Mouse (Mus musculus) brain, embryonic 18.5 days (tissue): ENCODE measurements around the gene Cyren.

Experiments
- DNase-seq: peaks from one replicate; pipeline ENCODE4 v3.0.0-alpha.2; 2012; ENCODE audit warnings: low read depth, low spot score

Cyren gene

DNA sequence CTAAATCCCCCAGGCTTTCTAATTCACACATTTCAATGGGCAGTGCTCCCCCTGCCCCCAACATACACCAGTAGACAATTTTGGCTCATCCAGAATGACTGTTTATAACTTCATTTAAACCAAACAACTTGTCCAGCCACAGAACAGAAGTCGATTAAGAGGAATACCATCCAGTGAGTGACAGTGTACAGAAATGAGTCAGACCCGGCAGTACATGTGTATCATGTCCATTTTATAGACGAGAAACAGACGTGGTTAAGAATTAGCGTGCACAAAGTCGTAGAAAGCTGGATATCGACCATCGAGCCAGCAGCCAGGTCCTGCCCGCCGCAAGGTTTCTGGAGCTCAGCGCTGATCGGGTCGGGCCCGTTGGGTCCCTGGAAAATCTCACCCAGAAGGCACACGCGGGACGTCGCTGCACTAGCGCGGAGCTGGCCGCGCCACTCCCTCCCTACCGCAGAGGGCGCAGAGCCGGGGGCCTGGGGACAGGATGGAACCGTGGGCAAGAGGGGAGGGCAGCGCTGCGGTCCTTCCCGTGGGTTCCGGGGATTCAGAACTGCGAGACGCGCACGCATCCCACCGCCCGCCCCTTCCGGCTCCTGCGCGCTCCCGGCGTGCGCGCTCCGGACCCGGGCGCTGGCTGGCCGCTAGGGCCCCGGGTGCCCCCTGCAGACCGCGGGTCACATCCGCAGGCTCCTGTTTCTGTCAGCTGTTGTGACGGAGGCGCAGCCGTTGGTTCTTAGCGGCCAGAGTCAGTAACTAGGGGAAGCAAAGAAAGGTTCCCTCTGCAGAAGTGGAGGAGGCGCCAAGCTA is at the start of gene Cyren:
Cyren (minus strand) TSS at position 552 of the 813 bp plus-strand sequence.
- DNase-seq, result peak; percentile 74

DNA sequence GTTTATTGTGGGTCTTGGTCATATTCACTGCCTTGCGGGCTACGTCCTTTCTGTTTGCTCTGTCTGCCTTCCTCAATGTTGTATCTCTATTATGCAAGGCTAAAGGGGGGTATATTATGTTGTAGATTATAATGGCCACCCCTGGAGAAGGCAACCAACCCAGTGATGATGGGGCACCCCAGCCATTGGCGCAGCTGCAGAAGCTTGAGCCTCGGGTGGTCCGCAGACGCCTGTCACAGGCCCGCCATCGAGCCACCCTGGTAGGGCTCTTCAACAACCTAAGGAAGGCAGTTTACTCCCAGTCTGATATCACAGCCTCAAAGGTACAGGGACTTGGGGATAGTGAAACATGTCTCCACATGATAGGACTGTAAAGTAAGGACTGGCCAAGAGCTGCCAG is 49.7 kb upstream of the Cyren start:
- no peak for DNase-seq

DNA sequence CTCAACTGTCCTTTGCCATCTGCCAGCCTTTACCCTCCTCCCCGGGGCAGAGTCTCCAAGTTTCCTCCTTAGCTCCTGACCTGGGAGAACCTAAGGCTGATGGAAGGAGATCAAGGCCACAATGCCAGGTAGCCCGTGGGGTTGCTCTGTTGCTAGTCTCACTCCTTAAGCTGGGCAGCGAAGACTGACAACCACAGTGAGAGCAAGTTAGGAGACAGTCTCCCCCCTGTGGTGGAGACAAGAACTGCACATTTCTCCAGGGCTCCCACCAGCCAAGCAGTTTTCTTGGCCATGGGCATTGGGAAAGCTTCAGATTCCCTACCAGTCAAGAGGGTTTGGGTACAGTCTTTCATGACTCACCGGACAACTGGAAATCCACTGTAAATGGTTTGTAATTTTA is 49.3 kb upstream of the Cyren start:
- no peak for DNase-seq

DNA sequence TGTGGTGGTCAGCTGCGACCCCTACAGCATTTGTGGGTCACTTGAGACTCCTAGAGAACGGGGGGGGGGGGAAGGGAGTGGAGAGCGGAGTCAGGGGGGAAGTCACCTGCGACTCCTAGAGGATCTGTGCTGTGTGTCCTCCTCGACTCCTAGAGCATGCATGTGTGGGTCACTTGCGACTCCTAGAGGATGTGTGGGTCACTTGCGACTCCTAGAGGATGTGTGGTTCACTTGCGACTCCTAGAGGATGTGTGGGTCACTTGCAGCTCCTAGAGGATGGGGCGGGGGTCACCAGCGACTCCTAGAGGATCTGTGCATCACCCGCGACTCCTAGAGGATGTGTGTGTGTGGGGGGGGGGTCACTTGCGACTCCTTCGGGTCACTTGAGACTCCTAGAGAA is 44.1 kb upstream of the Cyren start:
- DNase-seq, result no peak

DNA sequence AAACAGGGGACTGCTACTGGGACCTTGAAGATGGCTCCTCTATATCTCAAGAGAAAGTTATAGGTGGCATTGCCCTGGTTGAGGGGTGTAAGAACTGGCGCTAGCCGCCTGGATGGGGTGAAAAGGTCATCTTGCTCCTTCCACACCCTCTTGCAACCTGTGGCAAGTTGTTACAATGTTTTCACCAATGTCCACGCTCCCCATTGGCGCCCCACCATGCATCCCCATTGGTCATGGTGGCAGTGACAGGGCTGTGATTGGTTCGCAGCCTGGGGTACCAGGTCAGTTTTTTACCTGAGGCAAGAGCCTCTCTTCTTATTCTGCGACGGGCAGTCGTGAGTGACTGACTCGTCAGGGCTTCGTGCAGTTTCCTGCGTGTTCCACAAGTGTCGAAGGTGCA is 42.8 kb upstream of the Cyren start:
- DNase-seq, result no peak

DNA sequence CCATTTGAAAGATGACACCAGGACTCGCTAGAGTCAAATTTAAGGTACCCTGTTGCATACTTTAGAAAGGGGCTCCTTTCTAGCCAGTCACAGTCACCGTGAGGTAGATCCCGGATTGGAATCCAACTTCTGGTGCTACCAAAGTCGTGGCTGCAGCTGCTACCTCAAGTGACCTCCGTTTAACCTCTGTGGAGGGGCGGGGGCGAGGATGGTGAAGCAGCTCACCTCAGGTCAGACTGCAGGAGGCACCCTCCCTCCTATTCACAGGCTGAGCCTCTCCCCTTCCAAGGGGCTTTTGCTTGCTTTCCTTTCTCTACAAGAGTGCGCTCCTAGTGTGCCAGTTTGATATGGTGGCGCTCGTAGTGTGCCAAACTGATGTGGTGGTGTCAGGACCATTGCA is 42.1 kb upstream of the Cyren start, which contains the start of gene Stra8:
Stra8 (plus strand) TSS at position 208 of the 400 bp plus-strand sequence.
- DNase-seq, result no peak

DNA sequence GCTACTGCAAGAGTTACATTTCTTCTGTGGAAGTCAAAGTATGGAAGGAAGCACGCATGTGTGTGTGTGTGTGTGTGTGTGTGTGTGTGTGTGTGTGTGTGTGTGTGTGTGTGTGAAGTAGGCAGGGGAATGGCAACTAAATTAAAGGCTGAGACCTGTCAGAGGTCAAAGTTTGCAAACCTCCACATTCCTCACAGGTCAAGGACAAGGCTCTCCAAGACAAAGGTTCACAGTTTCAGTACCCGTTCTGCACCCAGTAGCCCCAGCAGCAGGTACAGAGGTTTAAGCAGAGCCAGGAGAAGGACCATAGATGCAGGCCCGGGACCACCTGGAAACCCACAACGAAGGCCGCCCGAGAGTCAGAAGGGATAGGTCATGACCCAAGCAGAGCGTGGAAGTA is 41.3 kb upstream of the Cyren start:
- no peak for DNase-seq

DNA sequence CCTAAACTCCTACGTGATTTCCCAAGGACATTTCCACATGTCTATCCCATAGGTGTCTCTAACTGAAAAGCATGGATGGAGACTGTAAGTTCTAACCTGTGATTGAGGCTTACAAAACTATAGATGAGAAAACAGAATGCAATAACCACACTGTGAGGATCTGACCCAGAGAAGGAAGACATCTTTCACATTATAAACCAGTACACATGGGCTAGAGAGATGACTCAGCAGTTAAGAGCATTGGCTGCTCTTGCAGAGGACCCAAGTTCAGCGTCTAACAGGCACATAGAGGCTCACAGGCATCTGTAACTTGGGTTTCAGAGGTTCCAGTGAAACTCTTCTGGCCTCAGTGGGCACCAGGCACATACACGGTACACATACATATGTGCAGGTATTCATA is 36.6 kb upstream of the Cyren start:
- DNase-seq, result no peak

DNA sequence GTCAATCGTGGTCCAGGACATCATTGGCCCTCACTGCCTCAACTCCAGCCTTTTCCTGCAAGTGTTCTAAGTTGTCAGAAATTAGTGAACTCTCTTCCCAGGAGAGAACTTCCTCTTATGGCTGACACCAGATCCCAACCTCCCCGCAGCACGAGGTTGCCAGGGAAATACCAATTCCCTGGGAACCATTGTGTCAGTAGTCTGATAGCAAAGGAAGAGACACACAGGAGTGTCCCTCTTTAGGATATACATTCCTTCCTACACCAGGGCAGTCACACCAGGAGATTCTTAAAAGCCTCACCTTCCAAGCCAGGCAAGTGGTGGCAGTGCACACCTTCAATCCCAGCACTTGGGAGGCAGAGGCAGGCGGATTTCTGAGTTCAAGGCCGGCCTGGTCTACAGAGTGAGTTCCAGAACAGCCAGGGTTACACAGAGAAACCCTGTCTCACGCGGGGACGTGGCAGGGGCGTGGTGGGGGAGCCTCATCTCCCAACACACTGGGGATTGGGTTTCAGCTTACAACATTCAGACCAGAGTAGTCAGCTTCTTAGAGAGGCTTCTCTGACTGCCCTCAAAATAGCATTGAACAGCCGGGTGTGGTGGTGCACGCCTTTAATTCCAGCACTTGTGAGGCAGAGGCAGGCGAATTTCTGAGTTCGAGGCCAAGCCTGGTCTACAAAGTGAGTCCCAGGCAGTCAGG is 35.6 kb upstream of the Cyren start:
- DNase-seq, result no peak

DNA sequence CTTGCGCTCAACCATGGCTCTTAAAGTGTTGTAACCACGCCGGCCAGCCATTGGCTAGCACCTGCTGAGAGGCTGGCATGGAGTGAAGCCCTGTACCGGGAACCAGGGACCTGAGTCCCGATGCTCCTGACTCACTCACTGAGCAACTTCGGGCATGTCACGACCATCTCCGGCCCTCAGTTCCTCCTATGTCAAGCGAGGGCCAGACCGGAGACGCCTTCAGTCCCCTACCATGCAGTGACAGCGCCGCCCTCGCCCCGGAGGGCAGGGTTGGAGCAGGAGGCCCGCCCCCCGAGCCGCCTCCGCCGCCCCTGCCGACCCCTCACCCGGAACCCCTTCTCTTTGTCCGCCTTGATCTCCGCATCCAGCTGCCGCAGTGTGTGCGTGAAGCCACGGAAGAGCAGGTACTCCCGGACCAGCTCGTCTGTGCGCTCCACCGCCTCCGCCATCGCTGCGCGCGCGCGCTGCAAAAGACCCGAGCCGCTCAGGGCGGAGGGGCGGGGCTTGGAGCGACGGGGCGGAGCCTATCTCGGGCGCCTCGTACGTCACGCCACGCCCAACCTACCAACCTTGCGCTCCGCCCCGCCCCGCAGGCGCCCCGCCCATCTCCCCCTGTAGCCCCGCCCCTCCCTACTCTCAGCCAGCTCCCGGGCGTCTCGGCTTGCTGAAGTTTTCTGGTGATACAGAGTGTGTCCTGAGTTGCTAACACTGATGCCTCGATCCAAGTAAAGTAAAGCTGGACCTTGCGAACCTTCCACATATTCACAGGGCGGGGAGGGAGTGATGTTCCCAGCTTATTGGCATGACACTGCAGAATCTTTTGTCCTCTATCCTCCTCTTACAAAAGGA is 32.7 kb upstream of the Cyren start, which contains the start of gene Wdr91:
Wdr91 (minus strand) TSS at position 506 of the 849 bp plus-strand sequence.
- peak; percentile 72 for DNase-seq

DNA sequence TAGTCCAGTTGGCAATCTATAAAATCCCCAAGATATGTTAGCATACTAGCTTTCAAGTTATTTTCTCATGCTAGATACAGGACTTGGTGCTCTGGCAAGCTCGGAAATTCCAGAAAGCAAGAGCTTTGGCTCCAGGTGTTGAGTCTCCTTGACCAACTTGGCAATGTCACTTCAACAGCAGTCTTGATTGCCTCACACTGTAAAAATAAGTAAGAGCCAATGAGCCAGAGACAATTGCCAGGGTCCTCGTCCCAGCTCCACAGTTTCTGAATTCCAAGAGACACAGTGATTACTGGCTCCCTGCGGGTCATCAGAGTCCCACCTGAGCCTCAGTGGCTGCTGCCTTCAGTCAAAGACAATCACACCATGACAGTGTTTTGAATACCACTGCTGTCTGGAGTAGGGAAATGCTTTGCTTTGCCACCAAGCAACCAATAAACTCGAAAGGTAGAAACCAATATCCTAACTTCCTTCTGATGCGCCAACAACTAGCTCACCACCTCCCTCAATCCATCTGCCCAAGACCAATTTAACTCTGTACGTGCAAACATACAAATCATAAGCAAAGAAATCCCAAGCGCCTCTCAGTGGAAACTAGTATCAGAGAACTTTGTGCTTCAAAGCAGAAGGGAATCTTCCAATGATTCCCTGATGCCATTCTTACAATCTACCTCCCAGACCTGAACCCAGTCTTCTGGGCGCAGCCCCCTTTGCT is 31.9 kb upstream of the Cyren start:
- no peak for DNase-seq

DNA sequence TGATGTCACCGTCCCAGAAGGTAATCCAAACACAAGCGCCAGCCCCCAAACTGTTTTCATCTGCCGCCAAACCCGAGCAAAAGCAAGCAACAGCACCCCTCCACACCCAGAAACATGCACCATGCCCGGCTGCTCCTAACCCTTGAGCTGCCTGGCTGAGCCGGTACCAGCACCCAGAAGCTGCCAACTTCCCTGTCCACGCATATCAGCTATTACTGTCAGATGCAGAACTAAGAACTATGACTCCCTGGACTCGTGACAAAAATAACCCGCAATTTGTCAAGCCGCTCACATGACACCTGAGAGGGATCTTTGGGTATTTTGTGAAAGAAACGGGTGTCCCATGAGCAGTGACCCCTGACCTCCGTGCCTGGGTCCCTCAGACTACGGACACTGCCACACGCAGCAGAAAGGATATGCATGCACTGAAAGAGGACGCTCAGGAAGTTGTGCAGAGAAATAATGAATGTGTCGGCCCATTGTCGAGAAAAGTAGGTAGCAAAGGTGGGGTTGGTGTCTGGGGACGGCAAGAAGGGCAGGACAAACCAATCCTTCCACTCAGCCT is 29.9 kb upstream of the Cyren start:
- no peak for DNase-seq

DNA sequence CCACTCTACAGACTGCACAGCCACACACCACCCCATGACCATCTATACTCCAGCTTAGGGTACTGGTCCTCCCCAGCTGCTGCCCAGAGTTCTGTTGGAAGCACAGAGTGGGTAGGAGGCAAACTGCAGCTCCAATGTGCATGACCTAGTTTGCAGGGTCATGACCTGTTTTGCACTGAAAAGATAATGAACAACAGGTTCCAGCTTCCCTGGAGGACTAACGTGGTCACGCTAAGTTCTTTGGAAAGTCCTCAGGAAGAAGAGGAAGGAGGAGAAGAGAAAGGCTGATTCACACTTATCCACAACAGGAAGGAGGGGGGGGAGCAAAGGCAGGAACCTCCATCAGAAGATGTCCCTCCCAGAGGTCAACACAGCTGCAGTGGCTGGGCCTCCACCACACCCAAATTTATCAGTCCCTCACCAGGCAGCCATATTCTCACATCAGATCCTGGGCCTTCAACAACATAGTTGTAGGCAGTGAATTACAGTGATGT is 29.3 kb upstream of the Cyren start:
- DNase-seq, result no peak

DNA sequence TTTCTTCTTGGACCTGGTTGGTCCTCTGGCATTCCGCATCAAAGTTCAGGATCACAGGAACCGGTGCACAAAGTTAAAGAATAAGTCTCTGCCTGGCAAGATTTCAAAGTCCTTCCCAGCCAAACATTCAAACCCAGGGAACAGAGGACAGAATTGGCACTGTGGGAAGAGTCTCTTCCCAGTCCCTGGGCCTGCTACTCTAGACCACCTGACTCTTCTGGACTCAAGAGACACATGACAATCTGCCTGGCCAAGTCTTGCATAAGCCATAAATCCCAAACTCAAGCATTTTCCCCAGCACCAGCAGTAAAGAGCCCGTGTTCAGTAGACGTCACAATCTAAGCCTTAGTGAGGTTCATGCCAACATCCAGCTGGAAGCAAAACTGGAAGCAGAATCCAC is 28.8 kb upstream of the Cyren start:
- no peak for DNase-seq

DNA sequence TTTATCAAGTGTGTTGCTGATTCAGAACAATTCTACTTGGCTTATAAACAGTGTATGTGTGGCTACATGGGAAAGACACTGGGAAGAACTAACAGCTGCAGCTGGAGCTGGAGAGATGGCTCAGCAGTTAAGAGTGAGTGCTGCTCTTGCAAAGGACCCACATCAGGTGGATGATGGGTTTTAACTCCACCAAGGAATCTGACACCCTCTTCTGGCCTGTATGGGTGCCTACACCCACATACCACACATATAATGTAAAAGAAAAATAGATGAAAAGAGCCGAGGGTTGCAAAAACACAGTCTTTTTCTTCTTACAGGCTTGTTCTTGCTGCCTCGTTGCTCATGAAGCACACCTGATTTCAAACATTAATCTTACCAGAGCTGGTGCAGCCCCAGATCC is 28.3 kb upstream of the Cyren start:
- DNase-seq, result no peak

DNA sequence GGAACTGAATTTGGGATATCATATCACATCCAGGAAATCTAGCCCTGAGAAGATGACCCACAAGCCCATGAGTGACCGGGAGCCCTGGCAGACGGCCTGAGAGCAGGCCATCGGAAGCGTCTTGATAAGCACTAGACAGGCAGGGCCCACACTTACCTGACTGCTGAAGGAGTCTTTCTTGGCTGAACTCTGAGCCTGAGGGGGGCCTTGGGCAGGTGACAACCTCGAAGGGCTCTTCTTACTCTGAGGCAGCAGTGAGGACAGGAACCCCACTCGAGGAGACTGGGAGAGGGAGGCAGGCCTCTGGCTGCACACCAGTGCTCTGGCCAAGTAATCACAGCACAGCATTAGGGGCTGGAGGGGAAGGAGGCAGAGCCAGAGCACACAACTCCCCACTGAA is 26.5 kb upstream of the Cyren start:
- no peak for DNase-seq

DNA sequence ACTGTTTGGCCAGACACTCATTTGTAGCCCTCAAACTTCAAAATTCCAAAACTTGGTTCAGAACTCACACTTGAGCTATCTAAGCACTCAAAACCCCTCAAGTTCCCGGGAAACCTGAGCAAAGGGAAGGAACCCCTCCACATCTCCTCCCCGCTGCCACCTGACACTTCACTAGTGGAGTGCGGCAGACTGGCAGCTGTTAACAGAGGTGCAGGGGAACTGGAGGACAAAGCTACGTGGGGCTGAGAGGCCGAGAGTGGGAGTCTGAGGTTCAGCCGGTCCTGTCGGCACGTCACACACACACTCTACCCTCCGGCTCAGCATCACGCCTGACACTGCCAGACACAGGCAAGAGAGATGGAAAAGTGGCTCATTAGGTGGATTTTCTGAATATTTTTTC is 26.0 kb upstream of the Cyren start:
- DNase-seq, result no peak

DNA sequence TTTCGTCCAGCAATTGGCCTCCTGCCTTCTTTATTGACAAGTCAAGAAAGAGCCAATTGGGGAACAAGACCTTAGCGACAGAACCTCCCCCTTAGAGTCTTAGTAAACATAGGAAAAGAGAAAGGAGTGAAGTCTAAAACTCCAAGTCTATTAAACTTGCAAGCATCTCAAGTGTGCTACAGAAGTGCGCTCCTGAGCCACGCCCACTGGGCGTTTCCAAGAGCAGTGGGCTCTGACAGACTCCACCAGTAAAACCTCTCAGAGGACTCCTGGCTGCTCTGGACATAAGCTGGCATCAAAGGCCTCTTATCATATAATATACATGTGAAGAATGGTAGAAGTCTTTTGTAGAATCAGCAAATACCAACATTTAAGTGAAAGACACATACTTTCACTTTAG is 25.6 kb upstream of the Cyren start:
- DNase-seq, result no peak

DNA sequence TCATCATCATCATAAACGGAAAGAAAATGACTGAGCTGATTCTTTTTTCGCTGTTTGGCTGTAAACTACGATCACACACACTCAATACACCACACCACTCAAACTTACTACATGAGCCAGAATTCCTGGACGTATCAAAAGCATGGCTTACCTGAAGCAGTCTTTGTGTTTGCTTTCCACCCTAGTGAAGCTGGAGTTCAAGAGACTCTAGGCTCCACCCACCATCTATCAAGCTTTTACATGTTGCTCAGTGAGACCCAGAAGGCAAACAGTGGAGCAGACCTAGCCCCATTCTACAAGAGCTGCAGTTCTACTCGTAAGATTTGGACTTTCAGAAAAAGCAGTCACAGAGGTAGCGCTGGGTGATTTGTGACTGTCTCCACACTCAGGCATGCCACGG is 24.7 kb upstream of the Cyren start:
- DNase-seq, result no peak

DNA sequence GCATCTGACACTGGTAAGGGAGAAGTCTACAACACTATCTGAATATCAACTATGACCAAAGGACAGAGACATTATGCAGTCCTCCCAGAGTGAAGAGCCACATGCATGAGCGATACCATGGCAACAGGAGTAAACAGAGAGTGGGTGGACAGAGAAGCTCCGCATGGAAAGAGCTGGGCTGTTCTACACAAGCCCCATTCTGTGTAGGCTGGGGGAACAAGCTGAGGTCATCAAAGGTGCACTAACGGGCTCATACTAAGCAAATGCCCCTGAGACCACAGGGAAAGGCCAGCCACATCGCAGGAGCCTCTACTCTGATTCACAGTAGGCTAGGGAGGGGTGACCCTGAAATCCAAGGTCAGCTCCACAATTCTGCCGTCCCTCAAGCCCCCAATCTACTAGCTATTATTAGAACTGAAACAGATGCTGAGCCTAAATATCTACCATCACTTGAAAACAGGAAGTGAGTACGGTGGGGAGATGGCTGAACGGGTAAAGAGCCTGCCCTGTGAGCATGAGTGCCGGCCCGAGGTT is 24.1 kb upstream of the Cyren start:
- no peak for DNase-seq

DNA sequence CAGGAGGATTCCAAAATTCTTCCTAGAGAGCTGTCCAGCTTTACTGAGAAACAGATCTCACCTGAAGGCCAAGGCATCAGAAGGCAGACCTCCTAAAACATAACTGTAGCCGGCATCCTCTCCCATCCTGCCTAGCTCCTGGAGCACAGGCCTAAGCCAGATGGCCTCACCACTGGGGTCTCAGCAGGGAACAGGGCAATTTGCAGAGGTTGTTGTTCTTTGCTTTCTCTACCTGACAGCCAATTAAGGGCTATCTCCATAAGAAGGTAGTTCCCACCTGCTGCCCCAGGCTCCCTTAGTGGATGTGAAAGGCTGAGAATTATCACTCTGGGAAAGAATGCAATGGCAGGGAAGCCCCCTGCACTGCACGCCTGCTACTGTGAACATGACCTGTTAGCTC is 23.1 kb upstream of the Cyren start:
- no peak for DNase-seq
